Mouse (Mus musculus): Measurements from ENCODE around the gene Slc25a17. TPM values are rescaled to one million over a fixed set of nuclear protein-coding genes. Genes with fewer than 3 reads are reported as not detected.

The Slc25a17 gene
- total RNA-seq (2015) = 77.2 and 78.7 TPM in 2 replicates
- 89.4 and 90.6 TPM in 2 replicates for total RNA-seq (2017)

GRCm38 (mm10) chr15:81360345-81361021 lies at the start of gene Slc25a17:
Gene Slc25a17, minus strand, starts transcription at chr15:81360812.
- ATAC-seq (replicated peaks; ENCODE audit: poor library complexity) = peak; percentile 97

- ATAC-seq (replicated peaks; ENCODE audit: poor library complexity) = no peak
Observed at GRCm38 (mm10) chr15:81408199-81408598, 47.6 kb upstream of the Slc25a17 start, which contains the start of gene Dnajb7. Gene Dnajb7, minus strand, starts transcription at chr15:81408299.

- no peak for ATAC-seq (replicated peaks; ENCODE audit: poor library complexity)
Observed at GRCm38 (mm10) chr15:81405008-81405407, 44.4 kb upstream of the Slc25a17 start.

GRCm38 (mm10) chr15:81399638-81400315 lies 39.2 kb upstream of the Slc25a17 start, which contains the start of the genes St13 and Xpnpep3:
Gene St13, minus strand, starts transcription at chr15:81400077.
Gene Xpnpep3, plus strand, starts transcription at chr15:81400138.
- peak; percentile 96 for ATAC-seq (replicated peaks; ENCODE audit: poor library complexity)

DNA sequence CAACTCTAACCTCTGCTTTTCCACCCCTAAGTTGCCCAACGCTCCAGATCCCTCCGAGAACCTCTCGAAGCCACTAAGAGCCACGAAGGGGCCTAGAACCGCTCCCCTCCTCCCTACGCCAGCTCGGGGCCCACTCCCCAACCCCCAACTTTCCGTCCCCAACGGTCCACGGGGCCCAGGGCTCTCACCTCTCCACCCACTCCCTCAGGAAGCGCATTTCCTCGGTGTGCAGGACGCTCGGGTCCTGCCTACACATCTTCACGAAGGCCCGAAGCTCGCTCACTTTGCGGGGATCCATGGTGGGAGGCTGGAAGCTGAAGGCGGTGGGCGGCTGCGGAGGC lies 38.7 kb upstream of the Slc25a17 start:
- ATAC-seq (replicated peaks; ENCODE audit: poor library complexity) = peak; percentile 26; the same call in 1 of the 2 replicates

GRCm38 (mm10) chr15:81398189-81398588 lies 37.6 kb upstream of the Slc25a17 start:
- no peak for ATAC-seq (replicated peaks; ENCODE audit: poor library complexity)

GRCm38 (mm10) chr15:81394211-81394915 lies 33.8 kb upstream of the Slc25a17 start:
- ATAC-seq (replicated peaks; ENCODE audit: poor library complexity) = no peak

GRCm38 (mm10) chr15:81392997-81393396 lies 32.4 kb upstream of the Slc25a17 start:
- ATAC-seq (replicated peaks; ENCODE audit: poor library complexity) = peak; percentile 76

DNA sequence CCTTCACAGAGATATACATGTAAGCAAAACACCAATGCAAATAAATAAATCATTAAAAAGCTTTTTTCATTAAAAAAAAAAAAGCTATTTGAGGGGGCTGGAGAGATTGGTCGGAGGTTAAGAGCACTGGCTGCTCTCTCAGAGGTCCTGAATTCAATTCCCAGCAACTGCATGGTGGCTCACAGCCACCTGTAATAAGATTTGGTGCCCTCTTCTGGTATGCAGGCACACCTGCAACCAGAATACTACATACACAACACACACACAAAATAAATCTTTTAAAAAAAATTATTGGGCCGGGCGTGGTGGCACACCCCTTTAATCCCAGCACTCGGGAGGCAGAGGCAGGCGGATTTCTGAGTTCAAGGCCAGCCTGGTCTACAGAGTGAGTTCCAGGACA lies 25.7 kb upstream of the Slc25a17 start:
- ATAC-seq (replicated peaks; ENCODE audit: poor library complexity) = no peak

- no peak for ATAC-seq (replicated peaks; ENCODE audit: poor library complexity)
Observed at GRCm38 (mm10) chr15:81378845-81379244, 18.2 kb upstream of the Slc25a17 start.

GRCm38 (mm10) chr15:81374621-81375020 lies 14.0 kb upstream of the Slc25a17 start:
- no peak for ATAC-seq (replicated peaks; ENCODE audit: poor library complexity)

- ATAC-seq (replicated peaks; ENCODE audit: poor library complexity) = no peak
Observed at GRCm38 (mm10) chr15:81370356-81370755, 9.7 kb upstream of the Slc25a17 start.

DNA sequence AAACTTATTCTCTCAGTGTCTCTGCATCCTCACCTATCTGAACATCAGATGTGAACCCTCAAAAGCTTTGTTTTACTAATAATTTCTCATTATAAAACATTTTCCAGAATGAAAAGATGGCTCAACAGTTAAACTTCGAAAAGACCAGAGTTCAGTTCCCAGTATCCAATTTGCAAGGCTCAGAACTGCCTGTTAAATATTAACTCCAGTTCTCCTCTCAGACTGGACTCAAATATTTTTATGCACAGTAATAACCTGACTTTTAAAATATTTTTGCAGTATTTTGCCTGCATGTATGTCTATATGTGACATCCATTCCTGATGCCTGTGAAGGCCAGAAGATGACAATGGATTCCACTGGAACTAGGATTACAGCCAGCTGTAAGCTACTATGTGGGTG lies 8.0 kb upstream of the Slc25a17 start:
- ATAC-seq (replicated peaks; ENCODE audit: poor library complexity) = no peak

DNA sequence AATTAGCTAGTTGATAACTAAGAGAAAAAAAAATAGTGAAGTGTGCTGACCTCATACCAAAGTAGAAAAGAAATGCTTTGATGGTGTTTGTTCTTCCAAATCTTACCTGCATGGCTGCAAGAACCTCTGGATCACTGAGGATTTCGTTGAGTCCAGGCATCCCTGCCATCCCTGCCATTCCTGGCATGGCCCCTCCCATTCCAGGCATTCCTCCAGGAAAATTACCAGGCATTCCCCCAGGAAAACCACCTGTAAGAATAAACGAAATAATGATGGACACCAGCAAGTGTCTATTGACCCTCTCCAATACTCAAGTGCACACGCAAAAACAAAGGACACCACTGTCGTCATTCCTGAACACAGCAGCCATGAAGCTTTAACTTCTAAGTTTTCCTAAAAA lies 5.6 kb upstream of the Slc25a17 start:
- ATAC-seq (replicated peaks; ENCODE audit: poor library complexity) = no peak

GRCm38 (mm10) chr15:81365246-81365645 lies 4.6 kb upstream of the Slc25a17 start:
- ATAC-seq (replicated peaks; ENCODE audit: poor library complexity) = no peak

DNA sequence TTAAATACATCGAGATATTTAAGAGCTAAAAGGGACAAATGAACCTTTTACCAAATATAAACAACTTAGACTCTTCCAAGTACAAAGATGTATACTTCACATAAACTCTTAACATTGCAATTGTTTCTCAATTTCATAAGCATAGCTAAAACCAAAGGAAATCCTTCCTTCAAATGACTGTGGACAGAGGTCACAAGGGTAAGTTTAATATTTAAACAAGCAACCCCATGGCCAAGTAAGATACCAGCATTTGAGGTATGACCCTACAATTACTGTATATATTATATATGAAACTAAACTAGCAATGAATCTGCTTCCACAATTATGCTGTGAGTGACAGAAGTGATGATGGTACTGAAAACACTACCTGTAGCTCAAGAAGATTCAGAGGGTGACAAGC lies 3.7 kb upstream of the Slc25a17 start:
- ATAC-seq (replicated peaks; ENCODE audit: poor library complexity) = no peak

GRCm38 (mm10) chr15:81362501-81362900 lies 1.9 kb upstream of the Slc25a17 start:
- no peak for ATAC-seq (replicated peaks; ENCODE audit: poor library complexity)

DNA sequence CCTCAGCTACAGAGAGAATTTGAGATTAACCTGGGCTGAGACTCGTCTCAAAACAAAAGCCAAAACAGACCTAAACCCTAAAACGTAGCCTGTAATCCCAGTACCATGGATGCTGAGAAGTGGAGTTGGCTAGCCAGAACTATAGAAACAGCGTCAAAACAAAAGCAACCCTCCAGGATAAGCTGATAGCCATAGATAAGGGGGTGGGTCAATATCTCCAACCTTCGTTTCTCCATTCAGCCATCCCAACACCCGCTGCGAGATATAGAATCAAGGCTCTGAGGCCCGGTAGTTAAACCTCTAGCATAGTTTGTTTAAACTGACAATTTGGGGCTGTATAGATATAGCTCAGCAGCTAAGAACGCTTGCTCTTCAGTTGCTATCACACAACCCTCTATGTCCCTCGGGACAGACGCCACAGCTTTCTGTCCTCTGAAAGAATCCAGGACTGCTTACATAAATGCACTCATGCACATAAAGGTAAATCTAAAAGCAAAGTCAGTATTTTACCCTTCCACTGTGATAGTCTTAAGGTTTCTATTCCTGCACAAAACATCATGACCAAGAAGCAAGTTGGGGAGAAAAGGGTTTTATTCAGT lies 904 bp upstream of the Slc25a17 start:
- peak; percentile 15 for ATAC-seq (replicated peaks; ENCODE audit: poor library complexity)

- peak; percentile 59 for ATAC-seq (replicated peaks; ENCODE audit: poor library complexity)
Observed at GRCm38 (mm10) chr15:81361022-81361404, 401 bp upstream of the Slc25a17 start.

DNA sequence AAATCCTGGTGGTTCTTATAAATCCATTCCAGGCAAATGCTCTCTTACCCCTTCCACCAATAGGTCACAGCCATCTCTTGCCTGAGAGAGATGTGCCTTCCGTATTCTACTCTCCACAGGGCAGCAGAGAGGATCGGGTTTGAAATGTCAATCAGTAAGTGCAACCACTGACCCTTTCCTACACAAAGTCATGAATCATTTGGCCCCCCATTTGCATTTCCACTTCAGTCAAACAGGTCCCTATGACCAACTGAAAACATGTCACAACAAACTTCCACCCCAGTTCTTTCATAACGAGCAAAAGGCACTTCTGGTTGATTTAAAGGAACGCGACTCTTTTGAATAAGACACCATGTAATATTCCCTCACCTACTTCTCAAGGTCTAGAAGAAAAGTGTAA lies 1.2 kb downstream of the Slc25a17 start:
- ATAC-seq (replicated peaks; ENCODE audit: poor library complexity) = no peak

GRCm38 (mm10) chr15:81358943-81359342 lies 1.7 kb downstream of the Slc25a17 start:
- ATAC-seq (replicated peaks; ENCODE audit: poor library complexity) = no peak
